Mouse (Mus musculus): Measurements from ENCODE around the gene Fam178b. TPM values are rescaled to one million over a fixed set of nuclear protein-coding genes. Genes with fewer than 3 reads are reported as not detected.
"Not testable (repeated sequence)": the region's sequence is repeated elsewhere in the genome, so short reads cannot be mapped to it uniquely, and the experiment has no call there.

The Fam178b gene
- polyA plus RNA-seq, 1 experiment from 2014 or later = 3.5 TPM

DNA sequence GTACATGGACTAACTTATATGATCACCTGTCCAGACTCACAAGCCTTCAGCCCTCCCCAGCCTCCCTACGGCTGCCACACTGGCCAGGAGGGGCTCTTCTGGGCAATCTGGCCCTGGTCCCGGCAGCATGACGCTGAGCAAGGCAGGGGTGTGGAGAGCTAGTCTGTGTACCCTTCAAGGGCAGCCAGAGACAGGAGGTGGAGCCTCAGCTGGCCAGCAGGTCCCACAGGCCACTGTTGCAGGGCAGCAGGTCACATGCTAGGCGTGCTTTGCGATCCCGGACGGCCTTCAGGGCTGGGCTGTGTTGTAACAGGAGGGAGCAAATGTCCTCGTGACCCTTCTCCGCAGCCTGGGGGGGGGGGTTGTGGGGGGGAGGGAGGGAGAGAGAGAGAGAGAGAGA lies 143.8 kb downstream of the Fam178b start, which contains the start of gene Gm42417:
Gene Gm42417, minus strand, starts transcription at position 244 of the 400 bp plus-strand sequence.
- H3K27me3 ChIP-seq = no peaks in the 10 kb centered on the region
- peaks cover 37% of the 10 kb centered on the region for H3K36me3 ChIP-seq
- H3K9me3 ChIP-seq (replicated peaks) = no peaks in the 10 kb centered on the region
- no peak for ATAC-seq (ENCODE audit: insufficient number of reproducible peaks, low FRiP score, low TSS enrichment, low read depth)
- 56% methylated on average over 9 of the region's 9 CpGs for WGBS
- H3K4me2 ChIP-seq (replicated peaks) = no peak within 1 kb of the TSS
- no peak within 1 kb of the TSS for H3K9ac ChIP-seq
- peaks cover 9% of the 10 kb centered on the region for H3K4me1 ChIP-seq
- H3K4me3 ChIP-seq (replicated peaks) = no peak within 1 kb of the TSS
- H3K27ac ChIP-seq (replicated peaks) = no peak within 1 kb of the TSS

DNA sequence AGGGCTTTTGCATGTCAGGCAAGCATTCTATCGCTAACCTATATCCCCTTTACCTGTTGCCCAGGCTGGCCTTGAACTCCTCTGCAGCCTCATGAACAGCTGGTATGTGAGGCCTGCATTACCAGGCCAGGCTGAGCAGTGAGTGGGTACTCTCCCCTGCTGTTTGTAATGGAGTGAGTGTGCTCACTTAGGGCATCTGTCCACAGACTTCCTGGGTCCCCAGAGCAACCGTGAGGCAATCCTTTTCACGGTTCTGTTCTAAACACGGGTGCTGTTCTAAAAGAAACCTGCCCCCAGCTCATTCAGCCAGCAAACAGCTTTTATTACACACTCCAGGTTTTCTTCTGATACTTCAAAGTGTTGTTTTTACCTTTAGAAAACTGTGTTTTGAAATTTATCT lies 144.3 kb downstream of the Fam178b start:
- no peak for ATAC-seq (ENCODE audit: insufficient number of reproducible peaks, low FRiP score, low TSS enrichment, low read depth)
- peaks cover 14% of the 10 kb centered on the region for H3K4me1 ChIP-seq
- no peak overlapping the region for H3K4me2 ChIP-seq (replicated peaks)
- H3K36me3 ChIP-seq = peaks cover 37% of the 10 kb centered on the region
- H3K9me3 ChIP-seq (replicated peaks) = no peaks in the 10 kb centered on the region
- H3K27ac ChIP-seq (replicated peaks) = no peak overlapping the region
- WGBS = 79% methylated on average over 4 of the region's 4 CpGs
- no peak overlapping the region for H3K4me3 ChIP-seq (replicated peaks)
- H3K27me3 ChIP-seq = no peaks in the 10 kb centered on the region
- no peak overlapping the region for H3K9ac ChIP-seq

DNA sequence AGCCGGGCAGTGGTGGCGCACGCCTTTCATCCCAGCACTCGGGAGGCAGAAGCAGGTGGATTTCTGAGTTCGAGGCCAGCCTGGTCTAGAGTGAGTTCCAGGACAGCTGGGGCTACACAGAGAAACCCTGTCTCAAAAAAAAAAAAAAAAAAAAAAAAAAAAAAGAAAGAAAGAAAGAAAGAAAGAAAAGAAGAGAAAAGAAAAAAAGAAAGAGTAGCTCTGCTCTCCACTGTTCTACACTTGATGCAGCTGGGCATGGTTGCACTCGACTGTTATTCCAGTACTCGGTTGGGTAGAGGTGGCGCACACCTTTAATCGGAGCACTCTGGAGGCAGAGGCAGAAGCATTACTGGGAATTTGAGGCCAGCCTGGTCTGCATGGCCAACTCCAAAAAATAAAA lies 146.2 kb downstream of the Fam178b start, which contains the start of gene Ankrd23:
Gene Ankrd23, minus strand, starts transcription at position 101 of the 400 bp plus-strand sequence.
- H3K4me3 ChIP-seq (replicated peaks); H3K27ac ChIP-seq (replicated peaks); H3K27me3 ChIP-seq; H3K9me3 ChIP-seq (replicated peaks); ATAC-seq (ENCODE audit: insufficient number of reproducible peaks, low FRiP score, low TSS enrichment, low read depth); H3K4me2 ChIP-seq (replicated peaks); H3K9ac ChIP-seq: not testable (repeated sequence)
- WGBS = 91% methylated on average over 9 of the region's 9 CpGs
- peaks cover 29% of the 10 kb centered on the region for H3K36me3 ChIP-seq
- H3K4me1 ChIP-seq = peaks cover 21% of the 10 kb centered on the region

- Histone ChIP-seq H3K9me3 (replicated peaks) (no peaks in the 10 kb centered on the region), H3K27me3 (no peaks in the 10 kb centered on the region), H3K4me3 (replicated peaks) (no peak overlapping the region), H3K4me1 (peaks cover 21% of the 10 kb centered on the region), H3K4me2 (replicated peaks) (no peak overlapping the region), H3K27ac (replicated peaks) (no peak overlapping the region), H3K36me3 (peaks cover 29% of the 10 kb centered on the region), H3K9ac (no peak overlapping the region)
- WGBS = 63% methylated on average over 8 of the region's 8 CpGs
- no peak for ATAC-seq (ENCODE audit: insufficient number of reproducible peaks, low FRiP score, low TSS enrichment, low read depth)
Measured at GRCm38 (mm10) chr1:36536397-36536728, 146.6 kb downstream of the Fam178b start.

DNA sequence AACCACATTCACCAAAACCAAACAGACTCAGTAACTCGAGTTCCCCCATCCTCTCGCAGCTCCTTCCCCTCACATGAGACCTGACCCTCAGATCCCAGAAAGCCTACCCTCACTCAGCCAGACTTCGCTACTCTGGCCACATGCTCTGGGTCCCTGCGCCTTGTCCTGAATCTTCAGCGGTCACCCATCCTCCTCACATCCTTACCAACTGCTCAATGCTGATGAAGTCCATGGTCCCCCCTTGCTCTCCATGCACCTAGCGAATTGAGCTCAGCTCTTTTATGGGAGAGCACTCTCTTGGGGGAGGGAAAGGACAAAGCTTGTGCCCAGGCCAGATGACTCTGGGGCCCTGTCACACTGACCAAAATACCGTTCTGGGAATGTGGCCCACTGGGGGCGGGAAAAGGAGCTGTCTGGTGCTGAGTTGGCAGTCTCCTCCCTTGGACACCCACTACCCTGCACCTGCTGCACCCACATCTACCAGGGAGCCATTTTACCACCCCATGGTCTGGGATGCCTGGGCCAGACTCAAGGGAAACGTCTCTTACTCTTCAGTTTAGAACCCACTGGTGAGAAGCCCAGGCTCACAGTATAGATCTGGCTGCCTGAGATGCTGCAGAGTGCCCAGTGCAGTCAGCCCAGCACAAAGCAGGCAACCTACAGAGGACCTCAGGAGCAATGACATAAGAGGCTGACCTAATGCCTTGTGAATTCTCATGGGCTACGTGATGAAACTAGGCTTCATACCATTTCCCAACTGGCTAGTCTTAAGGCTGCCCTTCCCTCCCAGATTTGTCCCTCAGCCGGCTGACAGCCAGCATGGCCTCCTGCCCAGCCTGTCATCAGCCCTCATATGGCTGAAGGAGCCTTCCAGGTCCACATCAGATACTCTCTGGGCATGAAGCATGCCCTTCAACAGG lies 147.2 kb downstream of the Fam178b start:
- peaks cover 21% of the 10 kb centered on the region for H3K4me1 ChIP-seq
- 83% methylated on average over 11 of the region's 11 CpGs for WGBS

DNA sequence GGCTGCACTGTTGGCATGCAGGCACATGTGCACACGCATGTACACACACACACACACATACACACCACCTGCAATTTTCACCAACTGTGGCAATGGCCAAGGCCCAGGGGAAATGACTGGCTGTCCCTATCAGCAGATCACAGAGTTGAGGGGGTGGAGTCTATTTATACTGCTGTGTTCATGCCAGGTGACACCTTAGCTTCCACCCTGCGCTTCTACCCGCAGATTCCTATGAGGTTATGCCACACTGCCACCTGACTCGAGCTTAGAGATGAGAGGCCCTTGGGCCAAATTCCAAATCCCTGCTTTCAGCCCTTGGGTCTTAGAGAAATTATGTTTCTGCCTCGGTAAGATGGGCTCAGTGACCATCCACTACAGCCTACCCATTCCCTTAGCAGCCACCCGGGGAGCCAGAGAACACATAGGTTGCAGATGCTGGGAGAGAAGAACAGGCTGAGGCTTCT lies 148.4 kb downstream of the Fam178b start:
- WGBS = 64% methylated on average over 6 of the region's 6 CpGs
- Histone ChIP-seq H3K4me3 (replicated peaks) (no peak overlapping the region), H3K9me3 (replicated peaks) (no peaks in the 10 kb centered on the region), H3K27me3 (no peaks in the 10 kb centered on the region), H3K9ac (no peak overlapping the region), H3K27ac (replicated peaks) (no peak overlapping the region; the same call in 1 of the 2 replicates), H3K4me1 (peaks cover 21% of the 10 kb centered on the region), H3K4me2 (replicated peaks) (no peak overlapping the region), H3K36me3 (peaks cover 27% of the 10 kb centered on the region)
- ATAC-seq (ENCODE audit: insufficient number of reproducible peaks, low FRiP score, low TSS enrichment, low read depth) = no peak

More for the DNA sequence above, 147.2 kb downstream of the Fam178b start:
- Histone ChIP-seq H3K9me3 (replicated peaks) (no peaks in the 10 kb centered on the region), H3K27ac (replicated peaks) (no peak overlapping the region), H3K9ac (no peak overlapping the region), H3K4me2 (replicated peaks) (no peak overlapping the region), H3K27me3 (no peaks in the 10 kb centered on the region), H3K36me3 (peaks cover 31% of the 10 kb centered on the region), H3K4me3 (replicated peaks) (no peak overlapping the region)
- no peak for ATAC-seq (ENCODE audit: insufficient number of reproducible peaks, low FRiP score, low TSS enrichment, low read depth)

GRCm38 (mm10) chr1:36533546-36533945 lies 149.4 kb downstream of the Fam178b start:
- no peak overlapping the region for H3K9ac ChIP-seq
- H3K4me3 ChIP-seq (replicated peaks) = no peak overlapping the region
- ATAC-seq (ENCODE audit: insufficient number of reproducible peaks, low FRiP score, low TSS enrichment, low read depth) = no peak
- no peaks in the 10 kb centered on the region for H3K9me3 ChIP-seq (replicated peaks)
- H3K27me3 ChIP-seq = no peaks in the 10 kb centered on the region
- WGBS = 61% methylated on average over 6 of the region's 6 CpGs
- peaks cover 20% of the 10 kb centered on the region for H3K36me3 ChIP-seq
- H3K4me2 ChIP-seq (replicated peaks) = no peak overlapping the region
- H3K27ac ChIP-seq (replicated peaks) = peak overlapping the region; percentile 66
- H3K4me1 ChIP-seq = peaks cover 21% of the 10 kb centered on the region

GRCm38 (mm10) chr1:36531461-36531860 lies 151.5 kb downstream of the Fam178b start:
- no peak for ATAC-seq (ENCODE audit: insufficient number of reproducible peaks, low FRiP score, low TSS enrichment, low read depth)
- H3K27ac ChIP-seq (replicated peaks) = no peak overlapping the region
- no peak overlapping the region for H3K4me3 ChIP-seq (replicated peaks)

DNA sequence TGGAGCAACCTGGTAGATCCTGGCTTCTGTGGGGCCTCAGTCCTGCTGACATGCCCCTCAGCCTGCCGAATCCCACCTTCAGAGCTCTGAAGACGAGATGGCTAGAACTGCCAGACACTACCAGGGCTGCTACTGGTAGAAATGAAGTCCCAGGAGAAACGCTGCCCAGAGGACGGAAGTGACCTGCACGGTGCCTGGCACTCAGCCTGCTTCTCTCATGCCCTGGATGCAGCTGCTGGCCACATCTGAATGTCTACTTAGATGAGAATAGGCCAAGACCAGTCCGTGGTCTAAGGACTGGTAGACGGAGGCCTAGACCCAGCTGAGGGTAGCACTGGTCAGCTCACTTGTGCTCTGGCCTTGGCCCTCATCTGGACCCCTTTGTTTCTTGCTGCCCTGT lies 152.0 kb downstream of the Fam178b start:
- Histone ChIP-seq H3K9me3 (replicated peaks) (no peaks in the 10 kb centered on the region), H3K4me2 (replicated peaks) (no peak overlapping the region), H3K27ac (replicated peaks) (no peak overlapping the region), H3K9ac (no peak overlapping the region), H3K36me3 (peaks cover 24% of the 10 kb centered on the region; the same call in 1 of the 2 replicates), H3K27me3 (no peaks in the 10 kb centered on the region), H3K4me1 (peaks cover 25% of the 10 kb centered on the region), H3K4me3 (replicated peaks) (no peak overlapping the region)
- no peak for ATAC-seq (ENCODE audit: insufficient number of reproducible peaks, low FRiP score, low TSS enrichment, low read depth)
- 87% methylated on average over 7 of the region's 7 CpGs for WGBS

More at GRCm38 (mm10) chr1:36531461-36531860, 151.5 kb downstream of the Fam178b start:
- no peaks in the 10 kb centered on the region for H3K9me3 ChIP-seq (replicated peaks)
- H3K9ac ChIP-seq = no peak overlapping the region
- H3K4me2 ChIP-seq (replicated peaks) = no peak overlapping the region
- WGBS = 89% methylated on average over 12 of the region's 12 CpGs
- H3K27me3 ChIP-seq = no peaks in the 10 kb centered on the region
- H3K4me1 ChIP-seq = peaks cover 25% of the 10 kb centered on the region
- H3K36me3 ChIP-seq = peaks cover 19% of the 10 kb centered on the region; the same call in 1 of the 2 replicates

- no peak overlapping the region for H3K4me3 ChIP-seq (replicated peaks)
- H3K9me3 ChIP-seq (replicated peaks) = no peaks in the 10 kb centered on the region
- no peak overlapping the region for H3K4me2 ChIP-seq (replicated peaks)
- no peak overlapping the region for H3K9ac ChIP-seq
- H3K4me1 ChIP-seq = peaks cover 25% of the 10 kb centered on the region
- no peak overlapping the region for H3K27ac ChIP-seq (replicated peaks)
- 63% methylated on average over 8 of the region's 8 CpGs for WGBS
- no peaks in the 10 kb centered on the region for H3K27me3 ChIP-seq
- peaks cover 28% of the 10 kb centered on the region for H3K36me3 ChIP-seq
- ATAC-seq (ENCODE audit: insufficient number of reproducible peaks, low FRiP score, low TSS enrichment, low read depth) = no peak
Measured at GRCm38 (mm10) chr1:36530485-36530884, 152.5 kb downstream of the Fam178b start.

GRCm38 (mm10) chr1:36529875-36530274 lies 153.1 kb downstream of the Fam178b start:
- Histone ChIP-seq H3K9ac (no peak overlapping the region), H3K4me1 (peaks cover 22% of the 10 kb centered on the region), H3K9me3 (replicated peaks) (no peaks in the 10 kb centered on the region), H3K27me3 (no peaks in the 10 kb centered on the region), H3K4me3 (replicated peaks) (no peak overlapping the region), H3K4me2 (replicated peaks) (no peak overlapping the region), H3K36me3 (peaks cover 35% of the 10 kb centered on the region), H3K27ac (replicated peaks) (no peak overlapping the region)
- ATAC-seq (ENCODE audit: insufficient number of reproducible peaks, low FRiP score, low TSS enrichment, low read depth) = no peak
- 93% methylated on average over 4 of the region's 4 CpGs for WGBS
